Mouse (Mus musculus): ENCODE measurements around the gene Aebp1. TPM values are rescaled to one million over a fixed set of nuclear protein-coding genes. Genes with fewer than 3 reads are reported as not detected.

Aebp1 gene
- polyA plus RNA-seq, 1 experiment from 2014 or later, result 24.7 TPM

DNA sequence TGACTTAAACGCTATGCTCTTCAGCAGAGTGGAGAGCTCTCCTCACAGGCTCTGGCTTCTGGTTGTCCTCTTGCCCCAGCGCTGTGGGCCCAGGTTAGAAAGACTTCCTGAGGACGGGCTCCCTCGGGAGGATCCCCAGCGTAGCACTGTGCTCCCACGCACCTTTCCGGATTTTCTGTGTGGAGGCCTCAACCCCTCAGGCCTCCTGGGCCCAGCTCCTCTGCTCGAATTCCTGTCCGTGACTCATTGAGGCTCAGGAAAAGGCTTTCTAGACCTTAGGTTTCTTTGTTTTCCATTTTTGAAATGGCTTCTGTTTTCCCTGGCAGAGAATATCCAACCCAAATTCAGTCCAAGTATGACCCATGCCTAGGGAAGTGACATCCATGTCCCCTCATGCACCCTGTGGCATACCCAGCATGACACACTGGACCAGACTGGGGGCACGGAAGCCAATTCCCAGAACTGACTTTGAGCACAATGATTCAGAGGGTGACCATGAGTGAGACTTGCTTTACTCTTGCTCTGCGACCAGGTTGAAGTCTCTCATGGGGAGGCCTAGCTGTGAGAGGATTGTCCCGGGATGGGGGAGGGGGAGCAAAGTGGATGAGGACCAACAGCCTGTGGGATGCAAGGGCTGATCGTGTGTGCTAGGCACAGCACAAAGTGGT lies 1.7 kb upstream of the Aebp1 start:
- no peak overlapping the region for H3K4me3 ChIP-seq
- H3K4me2 ChIP-seq, result no peak overlapping the region
- H3K4me1 ChIP-seq (replicated peaks), result peaks cover 18% of the 10 kb centered on the region
- no peaks in the 10 kb centered on the region for H3K9me3 ChIP-seq
- H3K9ac ChIP-seq, result no peak overlapping the region
- 86% methylated on average over 13 of the region's 13 CpGs for WGBS
- no peak for ATAC-seq (ENCODE audit: low read depth)
- H3K36me3 ChIP-seq, result no peaks in the 10 kb centered on the region
- H3K27me3 ChIP-seq, result peaks cover 47% of the 10 kb centered on the region
- no peak overlapping the region for H3K27ac ChIP-seq (replicated peaks)

DNA sequence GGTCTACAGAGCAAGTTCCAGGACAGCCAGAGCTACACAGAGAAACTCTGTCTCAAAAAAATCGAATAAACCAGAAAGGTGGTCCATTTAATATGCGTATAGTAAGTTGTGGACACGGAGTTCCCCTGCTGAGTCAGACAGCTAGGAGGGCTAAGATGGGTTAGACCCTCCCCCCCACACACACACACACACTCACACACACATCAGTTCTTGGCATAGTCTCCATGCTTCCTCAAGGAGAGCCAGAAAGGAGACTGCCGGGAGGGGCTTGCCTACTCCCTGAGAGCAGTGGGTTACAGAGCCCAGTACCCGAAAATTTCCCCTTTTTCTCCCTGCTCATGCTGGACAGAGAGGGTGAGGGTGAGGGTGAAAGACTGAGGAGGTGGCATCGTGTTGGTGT lies 1.1 kb upstream of the Aebp1 start:
- no peak overlapping the region for H3K4me3 ChIP-seq
- H3K9me3 ChIP-seq, result no peaks in the 10 kb centered on the region
- H3K36me3 ChIP-seq, result no peaks in the 10 kb centered on the region
- no peak; the same call in 1 of the 2 replicates for ATAC-seq (ENCODE audit: low read depth)
- no peak overlapping the region for H3K9ac ChIP-seq
- peaks cover 18% of the 10 kb centered on the region for H3K4me1 ChIP-seq (replicated peaks)
- H3K4me2 ChIP-seq, result no peak overlapping the region
- H3K27me3 ChIP-seq, result peaks cover 47% of the 10 kb centered on the region
- 72% methylated on average over 6 of the region's 6 CpGs for WGBS
- H3K27ac ChIP-seq (replicated peaks), result no peak overlapping the region

DNA sequence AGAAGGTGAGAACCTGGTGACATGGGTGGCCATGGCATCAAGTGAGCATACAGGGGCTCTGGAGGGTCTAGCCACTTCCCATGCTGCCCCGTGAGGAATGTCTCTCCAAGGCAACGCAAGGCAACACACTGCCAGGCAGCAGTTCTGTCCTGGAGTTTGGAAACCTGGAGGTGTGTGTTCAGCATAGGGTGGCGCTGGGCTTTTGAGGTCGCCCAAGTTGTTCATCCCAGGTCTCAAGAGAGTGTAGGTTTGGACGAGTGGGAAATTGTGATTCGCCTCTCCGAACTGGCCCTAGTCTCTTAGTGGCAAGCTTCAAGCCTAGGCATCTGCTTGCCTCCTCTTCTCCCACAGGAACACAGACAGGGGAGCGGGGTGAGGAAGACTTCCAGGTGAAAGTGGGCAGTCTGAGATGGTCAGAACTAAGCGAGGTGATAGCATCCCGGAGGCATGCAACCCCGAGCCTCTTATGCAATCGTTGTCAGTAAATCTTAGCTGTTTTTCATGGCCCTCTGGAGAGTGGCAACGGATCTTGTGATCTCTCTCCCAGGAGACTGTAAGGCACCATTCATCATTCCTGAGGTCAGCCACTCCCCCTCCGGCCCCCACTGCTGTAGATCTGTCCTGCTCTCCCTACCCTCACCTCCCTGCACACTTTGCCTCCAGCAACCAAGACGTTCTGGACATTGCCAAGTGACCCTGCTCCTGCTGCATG lies 803 bp downstream of the Aebp1 start:
- peak overlapping the region; percentile 58; the same call in 1 of the 2 replicates for H3K9ac ChIP-seq
- WGBS, result 20% methylated on average over 15 of the region's 15 CpGs
- no peak for ATAC-seq (ENCODE audit: low read depth)
- H3K27ac ChIP-seq (replicated peaks), result no peak overlapping the region
- peaks cover 18% of the 10 kb centered on the region for H3K4me1 ChIP-seq (replicated peaks)
- peaks cover 47% of the 10 kb centered on the region for H3K27me3 ChIP-seq
- no peaks in the 10 kb centered on the region for H3K36me3 ChIP-seq
- H3K4me3 ChIP-seq, result peak overlapping the region; percentile 30
- H3K4me2 ChIP-seq, result peak overlapping the region; percentile 52
- no peaks in the 10 kb centered on the region for H3K9me3 ChIP-seq

DNA sequence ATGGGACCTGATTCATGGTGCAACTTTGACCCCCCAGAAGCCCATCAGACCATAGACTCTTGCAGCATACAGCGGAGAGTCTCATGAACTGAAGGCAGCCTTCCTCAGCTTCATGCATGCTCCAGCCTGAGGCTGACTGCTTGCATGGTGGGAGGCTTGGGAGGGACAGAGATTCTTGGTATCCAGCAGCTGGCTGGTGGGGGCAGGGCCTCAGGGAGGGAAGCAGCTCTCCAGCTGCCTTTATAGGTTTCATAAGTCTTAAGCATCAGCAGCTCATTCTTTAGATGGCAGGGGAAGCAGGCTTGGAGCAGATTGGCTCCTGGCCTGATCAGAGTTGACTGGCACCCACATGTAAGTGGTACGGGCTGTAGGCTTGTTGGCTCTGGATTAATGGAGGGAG lies 5.4 kb downstream of the Aebp1 start:
- Histone ChIP-seq H3K9ac (no peak overlapping the region), H3K9me3 (no peaks in the 10 kb centered on the region), H3K36me3 (peaks cover 29% of the 10 kb centered on the region), H3K4me3 (no peak overlapping the region), H3K27me3 (peaks cover 21% of the 10 kb centered on the region), H3K4me1 (replicated peaks) (peaks cover 9% of the 10 kb centered on the region; the same call in 1 of the 2 replicates), H3K27ac (replicated peaks) (no peak overlapping the region), H3K4me2 (no peak overlapping the region)
- ATAC-seq (ENCODE audit: low read depth), result no peak
- 81% methylated on average over 2 of the region's 2 CpGs for WGBS

DNA sequence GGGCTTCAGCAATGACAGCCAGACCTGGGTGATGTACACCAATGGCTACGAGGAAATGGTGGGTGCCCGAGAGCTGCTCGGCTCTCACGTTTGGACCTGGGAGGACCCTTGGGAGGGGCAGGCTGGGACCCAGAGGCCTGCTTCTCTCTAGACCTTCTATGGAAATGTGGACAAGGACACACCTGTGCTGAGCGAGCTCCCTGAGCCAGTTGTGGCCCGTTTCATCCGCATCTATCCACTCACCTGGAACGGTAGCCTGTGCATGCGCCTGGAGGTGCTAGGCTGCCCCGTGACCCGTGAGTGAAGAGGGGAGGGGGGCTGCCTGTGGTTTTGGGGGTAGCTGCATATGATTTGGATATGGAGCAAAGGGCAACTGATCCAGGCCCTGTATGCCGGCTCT lies 6.6 kb downstream of the Aebp1 start:
- no peak overlapping the region for H3K4me2 ChIP-seq
- no peak overlapping the region for H3K27ac ChIP-seq (replicated peaks)
- H3K9ac ChIP-seq, result no peak overlapping the region
- H3K27me3 ChIP-seq, result peaks cover 9% of the 10 kb centered on the region
- no peaks in the 10 kb centered on the region for H3K9me3 ChIP-seq
- H3K4me3 ChIP-seq, result no peak overlapping the region
- ATAC-seq (ENCODE audit: low read depth), result no peak
- H3K4me1 ChIP-seq (replicated peaks), result no peaks in the 10 kb centered on the region
- 92% methylated on average over 12 of the region's 12 CpGs for WGBS
- peaks cover 41% of the 10 kb centered on the region for H3K36me3 ChIP-seq

DNA sequence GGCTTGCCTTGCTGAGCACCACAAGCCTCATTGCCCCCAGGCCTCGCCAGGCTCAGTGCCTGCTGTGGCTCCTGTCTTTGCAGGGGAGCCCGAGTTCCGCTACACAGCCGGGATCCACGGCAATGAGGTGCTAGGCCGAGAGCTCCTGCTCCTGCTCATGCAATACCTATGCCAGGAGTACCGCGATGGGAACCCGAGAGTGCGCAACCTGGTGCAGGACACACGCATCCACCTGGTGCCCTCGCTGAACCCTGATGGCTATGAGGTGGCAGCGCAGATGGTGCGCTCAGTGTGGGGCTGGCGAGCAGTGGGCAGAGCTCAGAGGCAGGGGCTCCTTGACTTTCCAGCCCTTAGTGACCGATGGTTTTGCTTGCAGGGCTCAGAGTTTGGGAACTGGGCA lies 7.6 kb downstream of the Aebp1 start:
- Histone ChIP-seq H3K36me3 (peaks cover 51% of the 10 kb centered on the region), H3K9ac (no peak overlapping the region)
- ATAC-seq (ENCODE audit: low read depth), result no peak

DNA sequence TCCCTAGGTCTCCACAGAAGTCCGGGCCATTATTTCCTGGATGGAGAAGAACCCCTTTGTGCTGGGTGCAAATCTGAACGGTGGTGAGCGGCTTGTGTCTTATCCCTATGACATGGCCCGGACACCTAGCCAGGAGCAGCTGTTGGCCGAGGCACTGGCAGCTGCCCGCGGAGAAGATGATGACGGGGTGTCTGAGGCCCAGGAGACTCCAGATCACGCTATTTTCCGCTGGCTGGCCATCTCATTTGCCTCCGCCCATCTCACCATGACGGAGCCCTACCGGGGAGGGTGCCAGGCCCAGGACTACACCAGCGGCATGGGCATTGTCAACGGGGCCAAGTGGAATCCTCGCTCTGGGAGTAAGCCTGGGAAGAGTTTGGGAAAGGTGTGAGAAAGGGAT lies 8.3 kb downstream of the Aebp1 start:
- Histone ChIP-seq H3K4me3 (no peak overlapping the region), H3K9me3 (no peaks in the 10 kb centered on the region), H3K4me2 (no peak overlapping the region), H3K4me1 (replicated peaks) (no peaks in the 10 kb centered on the region), H3K27me3 (no peaks in the 10 kb centered on the region), H3K36me3 (peaks cover 58% of the 10 kb centered on the region), H3K9ac (no peak overlapping the region), H3K27ac (replicated peaks) (no peak overlapping the region)
- WGBS, result 91% methylated on average over 16 of the region's 16 CpGs
- ATAC-seq (ENCODE audit: low read depth), result no peak

More for the DNA sequence above, 7.6 kb downstream of the Aebp1 start:
- Histone ChIP-seq H3K4me2 (no peak overlapping the region), H3K27ac (replicated peaks) (no peak overlapping the region), H3K4me1 (replicated peaks) (no peaks in the 10 kb centered on the region), H3K27me3 (no peaks in the 10 kb centered on the region; the same call in 1 of the 2 replicates), H3K9me3 (no peaks in the 10 kb centered on the region), H3K4me3 (no peak overlapping the region)
- 92% methylated on average over 16 of the region's 16 CpGs for WGBS

DNA sequence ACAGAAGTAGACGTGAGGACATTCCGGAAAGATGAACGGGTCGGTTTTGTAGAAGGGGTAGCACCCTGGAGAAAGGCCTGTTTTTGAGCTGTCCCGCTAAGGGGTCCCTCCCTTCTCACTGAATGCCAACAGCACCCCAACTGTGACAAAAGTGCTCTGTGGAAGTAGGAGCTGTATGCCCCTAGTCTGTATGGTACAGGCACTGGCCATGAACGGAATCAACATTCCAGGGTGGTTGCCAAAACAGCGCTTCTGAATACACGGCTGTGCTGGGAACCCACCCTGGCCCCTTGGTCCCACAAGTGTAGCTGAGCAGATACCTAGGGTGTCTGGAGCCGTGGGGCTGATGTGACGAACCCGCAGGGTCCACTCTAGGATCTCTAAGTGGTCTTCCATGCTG lies 11.0 kb downstream of the Aebp1 start:
- no peak overlapping the region for H3K9ac ChIP-seq
- no peak overlapping the region for H3K4me2 ChIP-seq
- peaks cover 21% of the 10 kb centered on the region for H3K4me1 ChIP-seq (replicated peaks)
- no peak overlapping the region for H3K4me3 ChIP-seq
- no peaks in the 10 kb centered on the region for H3K9me3 ChIP-seq
- ATAC-seq (ENCODE audit: low read depth), result no peak
- no peaks in the 10 kb centered on the region for H3K27me3 ChIP-seq
- H3K36me3 ChIP-seq, result peaks cover 71% of the 10 kb centered on the region
- no peak overlapping the region for H3K27ac ChIP-seq (replicated peaks)
- WGBS, result 96% methylated on average over 11 of the region's 11 CpGs

DNA sequence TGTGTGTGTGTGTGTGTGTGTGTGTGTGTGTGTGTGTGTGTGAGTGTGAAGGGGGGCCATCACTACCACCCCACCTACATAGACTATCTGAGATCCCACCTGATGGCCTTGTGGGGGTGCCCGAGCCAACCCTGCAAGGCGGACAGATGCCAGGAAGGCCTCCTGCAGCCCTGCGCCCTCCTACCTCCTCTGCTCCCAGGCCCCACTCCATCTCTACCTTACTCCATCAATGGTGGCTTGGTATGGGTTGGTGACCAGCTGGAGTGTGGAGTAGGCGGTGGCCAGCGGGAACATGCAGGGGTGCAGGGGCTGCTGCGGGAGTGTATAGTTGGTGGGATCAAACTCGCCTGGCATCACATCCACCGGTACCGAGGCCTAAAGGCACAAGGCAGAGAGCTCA lies 11.4 kb downstream of the Aebp1 start:
- no peak overlapping the region for H3K27ac ChIP-seq (replicated peaks)
- no peaks in the 10 kb centered on the region for H3K9me3 ChIP-seq
- no peaks in the 10 kb centered on the region for H3K27me3 ChIP-seq
- no peak overlapping the region for H3K9ac ChIP-seq
- no peak overlapping the region for H3K4me2 ChIP-seq
- peaks cover 21% of the 10 kb centered on the region for H3K4me1 ChIP-seq (replicated peaks)
- 99% methylated on average over 9 of the region's 9 CpGs for WGBS
- no peak for ATAC-seq (ENCODE audit: low read depth)
- H3K36me3 ChIP-seq, result peaks cover 71% of the 10 kb centered on the region
- H3K4me3 ChIP-seq, result no peak overlapping the region

DNA sequence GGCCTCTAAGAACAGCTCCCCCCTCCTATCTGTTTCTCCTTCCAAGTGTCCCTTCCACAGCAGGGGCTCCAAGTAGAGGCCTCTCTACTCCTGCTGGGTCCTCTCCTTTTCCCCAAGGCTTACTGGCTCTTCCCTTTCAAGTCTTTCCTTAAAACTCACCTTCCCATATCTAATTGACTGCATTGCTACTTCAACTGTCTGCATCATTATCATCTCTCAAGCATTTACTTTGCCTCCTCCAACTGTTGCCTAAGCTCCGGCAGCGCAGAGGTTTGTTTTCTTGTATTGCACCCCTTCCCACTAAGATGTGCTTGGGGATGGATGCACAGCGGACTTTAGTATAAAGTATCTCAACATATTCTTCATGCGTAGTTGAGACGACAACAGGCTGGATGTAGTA lies 15.7 kb downstream of the Aebp1 start:
- Histone ChIP-seq H3K4me3 (peak overlapping the region; percentile 72), H3K9me3 (no peaks in the 10 kb centered on the region), H3K27ac (replicated peaks) (no peak overlapping the region), H3K27me3 (no peaks in the 10 kb centered on the region), H3K4me2 (peak overlapping the region; percentile 68), H3K36me3 (peaks cover 40% of the 10 kb centered on the region), H3K4me1 (replicated peaks) (peaks cover 30% of the 10 kb centered on the region), H3K9ac (peak overlapping the region; percentile 72)
- 9% methylated on average over 5 of the region's 5 CpGs for WGBS
- no peak for ATAC-seq (ENCODE audit: low read depth)

DNA sequence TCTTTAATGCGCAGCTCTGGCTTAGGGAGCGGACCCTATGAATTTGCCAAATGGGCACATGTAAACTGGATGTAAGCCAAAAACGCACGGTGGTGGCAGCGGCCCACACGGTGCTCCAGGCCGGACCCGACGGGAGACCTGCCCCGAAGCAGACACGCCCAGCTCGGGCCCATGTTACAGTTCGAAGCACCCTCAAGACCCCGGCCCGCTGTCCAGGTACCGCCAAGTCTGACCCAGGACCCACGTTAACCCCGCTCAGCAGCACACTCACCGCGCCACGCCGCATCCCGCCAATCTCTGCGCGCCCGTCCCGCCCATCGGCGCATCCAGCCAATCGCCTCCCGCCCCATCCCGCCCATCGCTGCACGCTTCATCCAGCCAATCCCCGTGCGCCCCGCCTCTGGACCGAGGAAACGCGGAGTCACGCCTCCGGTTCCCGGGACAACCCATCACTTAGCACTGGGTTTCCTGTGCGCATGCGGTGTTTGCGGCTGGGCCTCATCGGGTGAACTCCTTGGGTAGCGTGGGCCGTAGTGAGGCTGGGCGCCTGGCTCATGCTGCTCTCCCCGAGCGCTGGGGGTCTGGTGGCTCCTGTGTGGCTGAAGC lies 16.3 kb downstream of the Aebp1 start, which contains the start of gene Pold2:
TSS of gene Pold2 (minus strand) at position 372 of the 606 bp plus-strand sequence.
- whole genome bisulfite sequencing, result under 1% methylated on average over 52 of the region's 52 CpGs
- peak within 1 kb of the TSS; percentile 68 for H3K4me2 ChIP-seq
- peaks cover 30% of the 10 kb centered on the region for H3K4me1 ChIP-seq (replicated peaks)
- H3K27me3 ChIP-seq, result no peaks in the 10 kb centered on the region
- ATAC-seq (ENCODE audit: low read depth), result peak; percentile 99
- peak within 1 kb of the TSS; percentile 72 for H3K4me3 ChIP-seq
- peaks cover 34% of the 10 kb centered on the region for H3K36me3 ChIP-seq
- H3K27ac ChIP-seq (replicated peaks), result peak within 1 kb of the TSS; percentile 91
- H3K9me3 ChIP-seq, result no peaks in the 10 kb centered on the region
- peak within 1 kb of the TSS; percentile 74 for H3K9ac ChIP-seq

DNA sequence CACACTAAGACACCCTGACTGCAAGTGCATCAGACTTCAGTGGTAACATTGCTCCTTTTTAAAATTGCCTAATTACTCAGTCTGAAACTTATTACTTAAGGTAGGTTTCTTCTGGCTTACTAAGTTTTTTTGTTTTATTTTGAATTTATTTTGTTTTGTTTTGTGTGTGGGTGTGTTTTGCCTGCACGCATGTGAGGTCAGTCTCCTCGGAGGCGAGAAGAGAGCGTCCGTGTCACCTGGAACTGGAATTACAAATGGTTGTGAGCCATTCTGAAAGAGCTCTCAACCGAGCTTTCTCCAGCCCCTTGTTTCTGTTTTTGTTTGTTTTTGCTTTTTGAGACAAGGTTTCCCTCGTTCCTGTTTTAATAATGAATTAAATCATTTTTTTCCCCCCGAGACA lies 16.9 kb downstream of the Aebp1 start:
- Histone ChIP-seq H3K36me3 (peaks cover 27% of the 10 kb centered on the region), H3K9me3 (no peaks in the 10 kb centered on the region), H3K4me1 (replicated peaks) (peaks cover 30% of the 10 kb centered on the region), H3K9ac (peak overlapping the region; percentile 74), H3K27ac (replicated peaks) (peak overlapping the region; percentile 91), H3K4me2 (peak overlapping the region; percentile 68), H3K4me3 (peak overlapping the region; percentile 72), H3K27me3 (no peaks in the 10 kb centered on the region)
- 41% methylated on average over 8 of the region's 8 CpGs for WGBS
- ATAC-seq (ENCODE audit: low read depth), result no peak

All from neural tube, embryonic 13.5 days (tissue).